Mouse (Mus musculus): ENCODE measurements around the gene Pdha1. TPM values are rescaled to one million over a fixed set of nuclear protein-coding genes. Genes with fewer than 3 reads are reported as not detected.

Pdha1 gene
- polyA plus RNA-seq (2014; fragmentation: Nextera tagmentation; extraction: Ambion mirVana): 86.6 and 88.9 TPM in 2 replicates

DNA sequence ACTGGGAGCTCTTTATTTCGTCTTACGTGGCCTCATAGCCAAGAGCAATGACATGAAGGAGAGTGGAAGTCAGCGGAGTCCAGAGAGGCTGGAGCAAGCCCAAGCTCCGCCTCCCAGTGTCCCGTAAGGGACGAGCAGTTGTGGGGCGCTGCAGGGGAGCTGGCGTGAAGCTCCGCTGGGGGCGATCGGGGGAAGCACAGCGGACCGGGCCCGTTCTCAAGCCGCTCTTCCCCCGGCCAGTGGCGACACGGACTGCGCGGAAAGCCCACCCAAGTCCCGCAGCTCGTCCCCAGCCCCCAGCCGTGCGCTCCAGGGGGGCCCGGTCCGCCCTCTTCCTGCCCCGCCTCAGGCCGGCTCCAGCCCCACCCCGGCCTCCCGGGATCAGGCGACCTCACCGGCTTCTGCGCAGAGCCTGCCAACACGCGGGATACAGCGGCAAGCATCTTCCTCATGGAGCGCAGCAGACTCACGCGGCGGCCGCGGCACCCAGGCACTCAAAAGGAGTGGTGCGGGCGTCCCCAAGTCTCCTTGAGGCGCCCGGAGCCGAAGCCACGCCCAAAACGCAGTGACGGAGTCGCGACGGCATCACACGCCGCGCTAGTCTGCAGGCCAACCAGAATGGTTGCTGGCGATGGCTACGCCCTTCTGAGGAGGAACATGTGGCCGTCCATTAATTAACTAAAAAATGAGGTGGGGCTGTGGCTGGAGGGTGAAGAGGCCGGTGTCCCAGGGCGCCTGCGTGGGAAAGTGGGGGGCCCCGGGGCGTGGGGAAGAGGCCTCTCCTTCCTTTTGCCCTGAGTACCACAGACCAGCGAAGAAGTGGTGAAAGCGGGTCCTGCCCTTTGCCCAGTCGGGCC lies at the start of gene Pdha1:
TSS of gene Pdha1 (minus strand) at position 553 of the 857 bp plus-strand sequence.
- Histone ChIP-seq H3K27ac (replicated peaks; ENCODE audit: low read depth, low read length) (peak within 1 kb of the TSS; percentile 21; the same call in 1 of the 2 replicates), H3K9me3 (ENCODE audit: control insufficient read depth, low read length) (no peaks in the 10 kb centered on the region), H3K4me1 (ENCODE audit: control insufficient read depth, insufficient read depth, low read length) (no peaks in the 10 kb centered on the region), H3K36me3 (ENCODE audit: control insufficient read depth, insufficient read depth, low read length) (no peaks in the 10 kb centered on the region), H3K27me3 (ENCODE audit: control insufficient read depth, insufficient read depth, low read length) (0 out of 2 replicates have a peak, but pooled peaks cover 4% of the 10 kb centered on the region), H3K9ac (ENCODE audit: low read length) (peak within 1 kb of the TSS; percentile 59), H3K4me2 (ENCODE audit: low read depth, severe bottlenecking) (peak within 1 kb of the TSS; percentile 63), H3K4me3 (ENCODE audit: low read depth, low read length) (peak within 1 kb of the TSS; percentile 59)
- WGBS: 15% methylated on average over 59 of the region's 67 CpGs
- ATAC-seq (ENCODE audit: insufficient number of reproducible peaks, low FRiP score, low TSS enrichment, low read depth): peak; percentile 97
- DNase-seq (ENCODE audit: low spot score): peak; percentile 82

DNA sequence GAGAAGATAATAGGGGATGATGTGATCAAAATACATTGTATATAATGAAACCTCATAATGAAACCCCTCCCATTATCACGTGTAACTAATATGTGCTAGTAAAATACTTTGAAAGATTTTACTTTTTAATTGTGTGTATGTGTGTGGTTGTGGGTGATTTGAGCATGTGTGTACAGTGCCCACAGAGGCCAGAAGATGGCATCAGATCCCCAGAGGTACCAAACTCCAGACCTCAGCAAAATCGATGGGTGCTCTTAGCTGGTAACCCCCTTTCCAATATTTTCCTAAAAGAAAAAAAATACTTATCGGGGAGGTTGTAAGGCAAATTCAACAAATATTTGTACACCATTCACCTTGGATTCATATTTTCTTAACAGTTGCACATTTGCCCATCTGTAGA lies 40.8 kb upstream of the Pdha1 start:
- 0 out of 2 replicates have a peak, but pooled peaks cover 3% of the 10 kb centered on the region for H3K27me3 ChIP-seq (ENCODE audit: control insufficient read depth, insufficient read depth, low read length)
- 57% methylated on average over 3 of the region's 3 CpGs for WGBS
- DNase-seq (ENCODE audit: low spot score): no peak

DNA sequence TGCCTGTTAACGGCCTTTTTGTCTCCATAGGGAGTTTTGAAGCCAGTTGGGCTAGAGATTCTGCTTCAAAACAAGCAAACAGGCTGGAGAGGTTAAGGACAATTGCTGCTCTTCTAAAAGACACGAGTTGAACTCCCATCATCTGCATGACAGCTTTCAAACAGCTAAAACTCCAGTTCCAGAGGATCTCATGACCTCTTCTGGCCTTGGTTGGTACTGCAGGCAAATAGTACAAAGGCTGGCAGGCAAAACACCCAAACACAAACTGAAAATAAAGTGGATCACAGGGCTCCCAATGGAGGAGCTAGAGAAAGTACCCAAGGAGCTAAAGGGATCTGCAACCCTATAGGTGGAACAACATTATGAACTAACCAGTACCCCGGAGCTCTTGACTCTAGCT lies 31.9 kb upstream of the Pdha1 start:
- Histone ChIP-seq H3K4me1 (ENCODE audit: control insufficient read depth, insufficient read depth, low read length) (no peaks in the 10 kb centered on the region), H3K27ac (replicated peaks; ENCODE audit: low read depth, low read length) (no peak overlapping the region), H3K36me3 (ENCODE audit: control insufficient read depth, insufficient read depth, low read length) (no peaks in the 10 kb centered on the region), H3K9ac (ENCODE audit: low read length) (no peak overlapping the region), H3K27me3 (ENCODE audit: control insufficient read depth, insufficient read depth, low read length) (no peaks in the 10 kb centered on the region), H3K4me3 (ENCODE audit: low read depth, low read length) (no peak overlapping the region), H3K4me2 (ENCODE audit: low read depth, severe bottlenecking) (no peak overlapping the region), H3K9me3 (ENCODE audit: control insufficient read depth, low read length) (no peaks in the 10 kb centered on the region)
- DNase-seq (ENCODE audit: low spot score) (peak; percentile 73), ATAC-seq (ENCODE audit: insufficient number of reproducible peaks, low FRiP score, low TSS enrichment, low read depth) (no peak)
- 12% methylated on average over 2 of the region's 3 CpGs for WGBS

More for the DNA sequence above, 40.8 kb upstream of the Pdha1 start:
- H3K4me2 ChIP-seq (ENCODE audit: low read depth, severe bottlenecking): no peak overlapping the region
- H3K4me1 ChIP-seq (ENCODE audit: control insufficient read depth, insufficient read depth, low read length): no peaks in the 10 kb centered on the region
- H3K4me3 ChIP-seq (ENCODE audit: low read depth, low read length): no peak overlapping the region
- H3K9me3 ChIP-seq (ENCODE audit: control insufficient read depth, low read length): no peaks in the 10 kb centered on the region
- H3K9ac ChIP-seq (ENCODE audit: low read length): no peak overlapping the region
- H3K36me3 ChIP-seq (ENCODE audit: control insufficient read depth, insufficient read depth, low read length): no peaks in the 10 kb centered on the region
- no peak for ATAC-seq (ENCODE audit: insufficient number of reproducible peaks, low FRiP score, low TSS enrichment, low read depth)
- no peak overlapping the region for H3K27ac ChIP-seq (replicated peaks; ENCODE audit: low read depth, low read length)

DNA sequence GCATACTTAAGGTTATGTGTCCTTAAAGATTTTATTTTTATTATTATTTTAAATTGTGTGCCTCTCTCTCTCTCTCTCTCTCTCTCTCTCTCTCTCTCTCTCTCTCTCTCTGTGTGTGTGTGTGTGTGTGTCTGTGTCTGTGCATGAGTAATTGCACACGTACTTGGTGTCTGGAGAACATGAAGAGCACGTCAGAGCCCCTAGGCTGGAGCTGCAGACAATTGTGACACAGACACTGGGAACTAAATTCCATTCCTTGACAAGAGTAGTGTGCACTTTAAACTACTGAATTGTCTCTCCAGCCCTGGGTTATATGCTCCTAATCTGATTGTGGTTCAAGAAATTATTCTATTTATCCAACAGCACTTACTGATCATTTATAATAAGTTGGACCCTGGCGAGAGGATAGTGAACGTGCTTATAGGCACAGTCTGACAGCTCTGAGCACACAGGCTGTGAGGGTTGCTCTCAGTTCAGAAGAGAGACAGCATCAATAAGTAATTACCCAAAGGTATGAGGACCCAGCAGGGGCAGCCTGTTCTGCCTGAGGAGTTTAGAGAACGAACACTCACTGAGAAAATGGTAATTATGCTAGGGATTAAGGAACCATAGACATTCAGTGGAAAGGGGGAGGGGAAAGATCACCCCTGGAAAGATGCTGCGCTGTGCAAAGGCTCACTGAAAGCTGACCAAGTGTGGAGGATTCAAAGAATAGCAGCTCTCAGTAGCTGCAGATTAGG lies 28.2 kb upstream of the Pdha1 start:
- Histone ChIP-seq H3K36me3 (ENCODE audit: control insufficient read depth, insufficient read depth, low read length) (no peaks in the 10 kb centered on the region), H3K27me3 (ENCODE audit: control insufficient read depth, insufficient read depth, low read length) (no peaks in the 10 kb centered on the region), H3K4me3 (ENCODE audit: low read depth, low read length) (no peak overlapping the region), H3K9me3 (ENCODE audit: control insufficient read depth, low read length) (no peaks in the 10 kb centered on the region), H3K4me1 (ENCODE audit: control insufficient read depth, insufficient read depth, low read length) (no peaks in the 10 kb centered on the region), H3K27ac (replicated peaks; ENCODE audit: low read depth, low read length) (no peak overlapping the region), H3K4me2 (ENCODE audit: low read depth, severe bottlenecking) (no peak overlapping the region), H3K9ac (ENCODE audit: low read length) (no peak overlapping the region)
- ATAC-seq (ENCODE audit: insufficient number of reproducible peaks, low FRiP score, low TSS enrichment, low read depth) (no peak), DNase-seq (ENCODE audit: low spot score) (no peak)
- WGBS: 42% methylated on average over 6 of the region's 6 CpGs

DNA sequence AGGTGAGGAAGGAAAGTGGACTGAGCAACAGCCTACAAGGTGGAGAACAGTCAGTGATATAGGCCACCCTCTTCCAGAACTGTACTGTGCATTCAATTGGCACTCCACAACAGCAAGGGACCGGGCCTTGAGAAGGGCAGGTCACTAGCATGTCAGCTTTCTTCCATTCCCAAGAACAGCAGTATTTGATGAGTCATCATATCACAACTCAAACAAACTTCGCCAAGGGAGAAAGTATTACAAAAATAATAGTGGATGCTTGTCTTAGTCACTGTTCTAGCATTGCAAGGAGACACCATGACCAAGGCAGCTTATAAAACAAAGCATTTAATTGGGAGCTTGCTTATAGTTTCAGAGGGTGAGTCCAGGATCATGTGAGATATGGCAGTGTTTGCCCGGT lies 26.0 kb upstream of the Pdha1 start:
- H3K27ac ChIP-seq (replicated peaks; ENCODE audit: low read depth, low read length): no peak overlapping the region
- no peak for ATAC-seq (ENCODE audit: insufficient number of reproducible peaks, low FRiP score, low TSS enrichment, low read depth)
- no peaks in the 10 kb centered on the region for H3K36me3 ChIP-seq (ENCODE audit: control insufficient read depth, insufficient read depth, low read length)
- 88% methylated on average over 3 of the region's 3 CpGs for WGBS
- H3K9me3 ChIP-seq (ENCODE audit: control insufficient read depth, low read length): no peaks in the 10 kb centered on the region
- DNase-seq (ENCODE audit: low spot score): no peak
- no peaks in the 10 kb centered on the region for H3K27me3 ChIP-seq (ENCODE audit: control insufficient read depth, insufficient read depth, low read length)
- H3K4me3 ChIP-seq (ENCODE audit: low read depth, low read length): no peak overlapping the region
- no peak overlapping the region for H3K4me2 ChIP-seq (ENCODE audit: low read depth, severe bottlenecking)
- H3K4me1 ChIP-seq (ENCODE audit: control insufficient read depth, insufficient read depth, low read length): no peaks in the 10 kb centered on the region
- no peak overlapping the region for H3K9ac ChIP-seq (ENCODE audit: low read length)

DNA sequence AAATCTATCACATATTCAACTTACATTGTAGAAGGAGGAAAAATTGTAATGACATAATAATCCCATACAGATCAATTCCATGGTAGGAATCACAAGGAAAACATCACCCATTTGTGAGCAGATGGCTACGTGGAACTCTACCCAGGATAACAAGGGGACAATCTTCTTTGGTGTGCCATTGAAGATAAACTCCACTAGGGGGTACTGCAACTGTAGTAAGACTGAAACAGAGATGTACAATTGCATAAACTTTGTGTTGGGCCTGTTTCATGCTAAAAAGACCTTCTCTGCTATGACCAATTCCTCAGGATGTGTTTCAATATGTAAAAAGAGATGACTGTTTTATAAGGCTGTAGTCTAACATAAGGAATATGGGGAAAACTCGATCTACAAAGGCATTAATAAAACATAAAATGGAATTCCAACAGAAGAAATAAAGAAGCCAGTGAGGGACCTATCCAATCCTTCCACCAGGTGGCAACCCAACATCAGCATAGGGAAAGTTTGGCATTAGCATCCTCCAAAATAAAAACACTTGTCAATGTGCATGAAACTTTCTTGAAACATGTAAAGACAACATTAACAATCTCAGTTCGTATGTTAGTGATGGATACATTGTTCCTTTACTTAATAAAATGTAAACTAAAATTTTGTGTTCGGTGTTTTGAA lies 15.1 kb upstream of the Pdha1 start:
- Histone ChIP-seq H3K9me3 (ENCODE audit: control insufficient read depth, low read length) (no peaks in the 10 kb centered on the region), H3K4me1 (ENCODE audit: control insufficient read depth, insufficient read depth, low read length) (no peaks in the 10 kb centered on the region), H3K36me3 (ENCODE audit: control insufficient read depth, insufficient read depth, low read length) (no peaks in the 10 kb centered on the region), H3K27ac (replicated peaks; ENCODE audit: low read depth, low read length) (no peak overlapping the region), H3K27me3 (ENCODE audit: control insufficient read depth, insufficient read depth, low read length) (no peaks in the 10 kb centered on the region), H3K4me3 (ENCODE audit: low read depth, low read length) (no peak overlapping the region), H3K9ac (ENCODE audit: low read length) (no peak overlapping the region), H3K4me2 (ENCODE audit: low read depth, severe bottlenecking) (no peak overlapping the region)
- DNase-seq (ENCODE audit: low spot score) (no peak), ATAC-seq (ENCODE audit: insufficient number of reproducible peaks, low FRiP score, low TSS enrichment, low read depth) (no peak)
- 64% methylated on average over 4 of the region's 4 CpGs for WGBS

DNA sequence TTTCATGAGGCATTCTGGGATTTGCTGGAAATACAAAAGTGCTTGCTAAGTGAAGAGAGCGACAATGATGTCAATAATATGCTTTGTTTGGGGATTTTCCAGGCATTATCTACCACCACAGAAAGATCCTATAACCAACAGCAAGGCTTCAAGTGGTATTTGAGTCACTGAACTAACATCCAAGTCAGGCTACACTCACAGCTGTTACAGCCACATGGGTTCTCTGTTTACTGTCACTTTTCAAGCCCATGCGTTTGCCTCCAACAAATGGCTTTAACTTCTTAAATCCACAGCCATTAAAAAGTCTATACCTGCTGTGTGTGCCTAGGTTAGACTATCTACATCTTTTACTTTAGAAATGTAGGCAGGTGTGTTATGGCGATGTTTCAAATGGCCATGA lies 10.6 kb upstream of the Pdha1 start:
- ATAC-seq (ENCODE audit: insufficient number of reproducible peaks, low FRiP score, low TSS enrichment, low read depth): no peak
- Histone ChIP-seq H3K4me3 (ENCODE audit: low read depth, low read length) (no peak overlapping the region), H3K27me3 (ENCODE audit: control insufficient read depth, insufficient read depth, low read length) (no peaks in the 10 kb centered on the region), H3K9me3 (ENCODE audit: control insufficient read depth, low read length) (no peaks in the 10 kb centered on the region), H3K9ac (ENCODE audit: low read length) (no peak overlapping the region), H3K4me1 (ENCODE audit: control insufficient read depth, insufficient read depth, low read length) (no peaks in the 10 kb centered on the region), H3K4me2 (ENCODE audit: low read depth, severe bottlenecking) (no peak overlapping the region), H3K27ac (replicated peaks; ENCODE audit: low read depth, low read length) (no peak overlapping the region), H3K36me3 (ENCODE audit: control insufficient read depth, insufficient read depth, low read length) (no peaks in the 10 kb centered on the region)
- 85% methylated on average over 3 of the region's 3 CpGs for WGBS
- DNase-seq (ENCODE audit: low spot score): no peak

DNA sequence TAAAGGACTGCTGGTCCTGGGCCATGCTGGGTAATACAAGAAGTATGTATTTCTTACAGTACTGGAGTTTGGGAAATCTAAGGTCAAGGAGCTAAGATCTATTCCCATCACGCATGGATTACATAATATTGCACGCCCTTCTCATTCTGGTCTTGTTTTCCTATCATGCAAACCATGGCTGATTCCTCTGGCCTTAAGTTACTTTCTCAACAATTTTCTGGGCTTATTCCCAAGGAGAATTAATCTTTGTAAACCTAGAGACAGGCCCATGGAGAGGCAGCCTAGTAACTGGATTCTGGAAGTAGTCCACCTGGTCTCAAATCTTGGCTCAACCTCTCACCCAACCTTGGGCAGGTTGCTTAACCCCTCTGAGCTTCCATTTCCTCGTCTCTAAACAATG lies 9.2 kb upstream of the Pdha1 start:
- no peak overlapping the region for H3K27ac ChIP-seq (replicated peaks; ENCODE audit: low read depth, low read length)
- no peaks in the 10 kb centered on the region for H3K27me3 ChIP-seq (ENCODE audit: control insufficient read depth, insufficient read depth, low read length)
- 92% methylated on average over 3 of the region's 3 CpGs for WGBS
- no peaks in the 10 kb centered on the region for H3K4me1 ChIP-seq (ENCODE audit: control insufficient read depth, insufficient read depth, low read length)
- H3K4me3 ChIP-seq (ENCODE audit: low read depth, low read length): no peak overlapping the region
- no peaks in the 10 kb centered on the region for H3K9me3 ChIP-seq (ENCODE audit: control insufficient read depth, low read length)
- no peak for ATAC-seq (ENCODE audit: insufficient number of reproducible peaks, low FRiP score, low TSS enrichment, low read depth)
- H3K4me2 ChIP-seq (ENCODE audit: low read depth, severe bottlenecking): no peak overlapping the region
- no peak for DNase-seq (ENCODE audit: low spot score)
- H3K36me3 ChIP-seq (ENCODE audit: control insufficient read depth, insufficient read depth, low read length): no peaks in the 10 kb centered on the region
- no peak overlapping the region for H3K9ac ChIP-seq (ENCODE audit: low read length)
